Mouse (Mus musculus) thymus, postnatal 14 days (tissue): ENCODE measurements around the gene Tmprss12.
"Not testable (repeated sequence)": the region's sequence is repeated elsewhere in the genome, so short reads cannot be mapped to it uniquely, and the experiment has no call there.

Source experiments
- DNase-seq: peaks from one replicate; pipeline ENCODE4 v3.0.0; 2021

The Tmprss12 gene

GRCm38 (mm10) chr15:100274790-100275559 is 5.7 kb upstream of the Tmprss12 start:
- no peak for DNase-seq

- DNase-seq: no peak
Observed at GRCm38 (mm10) chr15:100276403-100276802, 4.2 kb upstream of the Tmprss12 start.

GRCm38 (mm10) chr15:100277586-100277985 is 3.1 kb upstream of the Tmprss12 start:
- DNase-seq: no peak

GRCm38 (mm10) chr15:100288980-100289379 is 8.3 kb downstream of the Tmprss12 start:
- no peak for DNase-seq

GRCm38 (mm10) chr15:100290858-100291257 is 10.2 kb downstream of the Tmprss12 start:
- no peak for DNase-seq

GRCm38 (mm10) chr15:100292326-100292725 is 11.7 kb downstream of the Tmprss12 start:
- DNase-seq: no peak

GRCm38 (mm10) chr15:100297856-100298255 is 17.2 kb downstream of the Tmprss12 start:
- no peak for DNase-seq

GRCm38 (mm10) chr15:100300499-100300898 is 19.9 kb downstream of the Tmprss12 start:
- DNase-seq: peak; percentile 22

- no peak for DNase-seq
Observed at GRCm38 (mm10) chr15:100301556-100301955, 20.9 kb downstream of the Tmprss12 start.

- no peak for DNase-seq
Observed at GRCm38 (mm10) chr15:100303428-100304018, 22.9 kb downstream of the Tmprss12 start.

- peak; percentile 70 for DNase-seq
Observed at GRCm38 (mm10) chr15:100304019-100304991, 23.7 kb downstream of the Tmprss12 start, which contains the start of gene Mettl7a1. Gene Mettl7a1, plus strand, starts transcription at chr15:100304140.

GRCm38 (mm10) chr15:100306201-100306600 is 25.6 kb downstream of the Tmprss12 start:
- no peak for DNase-seq

GRCm38 (mm10) chr15:100307438-100308096 is 26.9 kb downstream of the Tmprss12 start:
- DNase-seq: peak; percentile 52

GRCm38 (mm10) chr15:100312346-100312745 is 31.7 kb downstream of the Tmprss12 start:
- DNase-seq: no peak

- DNase-seq: no peak
Observed at GRCm38 (mm10) chr15:100314448-100315145, 34.0 kb downstream of the Tmprss12 start.

GRCm38 (mm10) chr15:100318014-100318671 is 37.5 kb downstream of the Tmprss12 start:
- not testable (repeated sequence) for DNase-seq

GRCm38 (mm10) chr15:100319884-100320283 is 39.2 kb downstream of the Tmprss12 start:
- DNase-seq: no peak

- no peak for DNase-seq
Observed at GRCm38 (mm10) chr15:100320295-100320905, 39.8 kb downstream of the Tmprss12 start.

- no peak for DNase-seq
Observed at GRCm38 (mm10) chr15:100321134-100321533, 40.5 kb downstream of the Tmprss12 start.

- no peak for DNase-seq
Observed at GRCm38 (mm10) chr15:100324021-100324591, 43.5 kb downstream of the Tmprss12 start.
